ENCODE assay signal across 17 mouse cellular contexts in genomic region chr7:99187451-99187850, GRCm38 (mm10). TPM values are rescaled to one million over a fixed set of nuclear protein-coding genes. Genes with fewer than 3 reads are reported as not detected.
"Had no signal": no experiment of that assay in that cellular context is flagged by ENCODE, and none has a peak within 500 bp of the region (broad histone marks: within the 10 kb centered on the region; RNA-seq: fewer than 3 reads in every experiment).

No protein-coding gene starts in this region.

- H3K27ac ChIP-seq: kidney, postnatal 0 days; limb, embryonic 15.5 days; liver, embryonic 15.5 days; midbrain, embryonic 12.5 days; neural tube, embryonic 15.5 days had no signal

- H3K4me2 ChIP-seq: limb, embryonic 15.5 days; liver, embryonic 15.5 days; lung, embryonic 14.5 days; midbrain, embryonic 12.5 days; neural tube, embryonic 15.5 days had no signal

- H3K4me3 ChIP-seq: limb, embryonic 15.5 days; liver, embryonic 15.5 days; midbrain, embryonic 12.5 days; myocyte; neural tube, embryonic 15.5 days had no signal

- DNase-seq: kidney, postnatal 36 days; layer of hippocampus, adult 9-11 months; layer of hippocampus, postnatal 36 days; lung, embryonic 14.5 days; lung, postnatal 10 days; right cerebral cortex, adult 18-20 months; right cerebral cortex, postnatal 25 days; thymus, postnatal 4 days had no signal

- H3K9me3 ChIP-seq: limb, embryonic 15.5 days; liver, embryonic 15.5 days; midbrain, embryonic 12.5 days; neural tube, embryonic 15.5 days had no signal

- H3K9ac ChIP-seq: limb, embryonic 15.5 days; liver, embryonic 15.5 days; lung, embryonic 14.5 days; midbrain, embryonic 12.5 days; neural tube, embryonic 15.5 days had no signal

- H3K36me3 ChIP-seq: limb, embryonic 15.5 days; liver, embryonic 15.5 days; midbrain, embryonic 12.5 days; neural tube, embryonic 15.5 days had no signal

RNA-seq across cellular contexts. Expression of gene Mogat2, which starts 51.0 kb away (rescaled TPM):
- total RNA-seq: layer of hippocampus, adult 18-20 months; layer of hippocampus, postnatal 36 days; left cerebral cortex, adult 8-10 months; left cerebral cortex, postnatal 25 days had no signal
